Mouse (Mus musculus): ENCODE data around the gene Olfr611. TPM values are rescaled to one million over a fixed set of nuclear protein-coding genes. Genes with fewer than 3 reads are reported as not detected.
"Not testable (repeated sequence)": the region's sequence is repeated elsewhere in the genome, so short reads cannot be mapped to it uniquely, and the experiment has no call there.

The Olfr611 gene
- total RNA-seq (2014; rRNA removed) (not detected in 2 replicates), polyA plus RNA-seq (2015; fragmentation: Nextera tagmentation; extraction: Ambion mirVana) (not detected in 2 replicates)

DNA sequence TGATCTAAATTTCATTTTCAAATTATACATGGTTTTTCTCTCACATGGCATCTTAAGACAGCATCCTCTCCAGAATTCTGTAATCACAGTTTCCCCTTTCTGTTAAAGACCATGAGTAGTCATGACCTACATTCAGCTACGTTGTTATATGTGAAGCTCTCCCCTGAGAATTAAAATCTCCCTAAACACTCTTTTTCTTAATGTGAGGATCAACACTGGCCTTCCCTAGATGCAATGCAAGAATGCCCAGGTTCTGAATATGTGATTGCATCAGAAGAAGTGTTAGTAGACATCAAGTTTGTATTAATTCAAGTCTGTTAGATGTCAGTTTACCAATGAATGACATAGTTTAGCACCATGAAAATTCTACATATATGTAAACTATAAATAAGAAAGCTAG lies at the start of gene Olfr611:
Gene Olfr611 (minus strand): TSS at position 101 of the 400 bp plus-strand sequence.
- ATAC-seq; H3K27ac ChIP-seq; H3K27me3 ChIP-seq (ENCODE audit: insufficient read depth, low read length); H3K9me3 ChIP-seq (ENCODE audit: low read length); H3K4me1 ChIP-seq (ENCODE audit: insufficient read depth, low read length); H3K4me2 ChIP-seq (ENCODE audit: low read depth, low read length); DNase-seq (ENCODE audit: low spot score); H3K9ac ChIP-seq (replicated peaks; ENCODE audit: low read length); H3K36me3 ChIP-seq (ENCODE audit: insufficient read depth, low read length); H3K4me3 ChIP-seq (ENCODE audit: low read length): not testable (repeated sequence)
- WGBS, result 53% methylated on average over 1 of the region's 1 CpGs

DNA sequence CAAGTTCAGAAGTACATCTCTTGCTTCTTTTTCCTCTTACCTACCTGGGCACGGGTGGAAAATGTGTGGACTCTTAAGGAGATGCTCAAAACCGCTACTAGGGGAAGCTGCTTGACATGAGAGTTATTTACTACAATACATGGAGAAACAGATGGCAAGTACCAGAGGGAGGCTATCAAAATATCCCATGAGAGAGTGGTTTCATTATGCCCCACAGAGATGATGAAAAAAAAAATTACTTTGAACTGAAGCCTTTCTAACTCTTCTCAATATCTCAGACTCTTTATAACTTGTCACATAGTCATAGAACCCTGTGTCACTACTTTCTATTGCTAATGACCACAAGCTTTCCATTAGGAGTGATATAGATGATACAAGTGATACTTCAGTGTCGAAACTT lies 48.4 kb upstream of the Olfr611 start, which contains the start of gene Olfr616:
Gene Olfr616 (minus strand): TSS at position 101 of the 400 bp plus-strand sequence.
- 88% methylated on average over 3 of the region's 3 CpGs for WGBS
- Histone ChIP-seq H3K9me3 (ENCODE audit: low read length) (no peaks in the 10 kb centered on the region), H3K9ac (replicated peaks; ENCODE audit: low read length) (no peak within 1 kb of the TSS), H3K36me3 (ENCODE audit: insufficient read depth, low read length) (no peaks in the 10 kb centered on the region), H3K27me3 (ENCODE audit: insufficient read depth, low read length) (no peaks in the 10 kb centered on the region), H3K4me2 (ENCODE audit: low read depth, low read length) (no peak within 1 kb of the TSS), H3K4me3 (ENCODE audit: low read length) (no peak within 1 kb of the TSS), H3K27ac (no peak within 1 kb of the TSS), H3K4me1 (ENCODE audit: insufficient read depth, low read length) (no peaks in the 10 kb centered on the region)
- no peak for TF ChIP-seq CTCF (IDR thresholded peaks at IDR 0.05; ENCODE audit: low read depth)
- ATAC-seq, result no peak
- DNase-seq (ENCODE audit: low spot score), result no peak

DNA sequence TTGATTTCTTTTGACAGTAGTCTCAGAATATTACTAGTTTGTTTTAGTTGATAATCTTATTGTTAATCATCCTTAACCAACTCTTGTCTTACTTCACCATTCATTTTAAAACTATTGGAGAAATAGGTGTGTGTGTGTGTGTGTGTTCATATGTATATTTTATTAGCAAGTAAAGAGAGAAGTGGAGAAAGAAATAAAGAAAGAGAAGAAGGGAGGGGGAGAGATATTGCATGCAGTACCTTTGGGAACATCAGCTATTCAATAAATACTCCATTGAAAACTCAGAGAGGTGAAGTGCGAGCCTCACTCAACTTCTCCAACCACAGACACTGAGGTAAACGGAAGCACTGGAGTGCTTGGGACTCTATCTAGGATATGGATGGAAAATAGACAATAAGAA lies 35.1 kb upstream of the Olfr611 start, which contains the start of gene Olfr615:
Gene Olfr615 (plus strand): TSS at position 301 of the 400 bp plus-strand sequence.
- H3K9ac ChIP-seq (replicated peaks; ENCODE audit: low read length), result no peak within 1 kb of the TSS
- no peaks in the 10 kb centered on the region for H3K4me1 ChIP-seq (ENCODE audit: insufficient read depth, low read length)
- H3K27ac ChIP-seq, result no peak within 1 kb of the TSS
- no peak for ATAC-seq
- no peak within 1 kb of the TSS for H3K4me3 ChIP-seq (ENCODE audit: low read length)
- no peak for TF ChIP-seq CTCF (IDR thresholded peaks at IDR 0.05; ENCODE audit: low read depth)
- WGBS, result 86% methylated on average over 2 of the region's 2 CpGs
- no peak within 1 kb of the TSS for H3K4me2 ChIP-seq (ENCODE audit: low read depth, low read length)
- no peaks in the 10 kb centered on the region for H3K27me3 ChIP-seq (ENCODE audit: insufficient read depth, low read length)
- DNase-seq (ENCODE audit: low spot score), result no peak
- H3K9me3 ChIP-seq (ENCODE audit: low read length), result no peaks in the 10 kb centered on the region
- H3K36me3 ChIP-seq (ENCODE audit: insufficient read depth, low read length), result no peaks in the 10 kb centered on the region

DNA sequence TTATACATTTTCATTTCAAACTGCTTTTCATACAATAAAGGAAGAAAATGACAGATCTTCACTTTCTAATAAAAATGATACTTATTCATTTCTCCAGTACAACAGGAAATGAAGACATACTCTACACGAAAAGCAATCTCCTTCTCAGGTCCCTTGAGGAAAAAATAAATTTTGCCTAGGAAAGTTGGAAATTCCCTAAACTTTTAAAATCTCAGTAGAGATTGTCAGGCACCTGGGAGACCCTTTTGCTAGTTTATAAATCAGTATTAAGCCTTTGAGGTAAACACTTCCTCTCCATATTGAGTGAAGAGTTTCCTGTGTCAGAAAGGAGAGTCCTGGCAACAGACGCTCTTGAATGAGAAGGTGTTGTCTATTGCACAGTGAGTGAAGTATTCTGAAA lies 27.1 kb upstream of the Olfr611 start, which contains the start of gene Olfr613:
Gene Olfr613 (plus strand): TSS at position 301 of the 400 bp plus-strand sequence.
- H3K4me3 ChIP-seq (ENCODE audit: low read length), result no peak within 1 kb of the TSS
- no peak for ATAC-seq
- H3K36me3 ChIP-seq (ENCODE audit: insufficient read depth, low read length), result no peaks in the 10 kb centered on the region
- 88% methylated on average over 2 of the region's 2 CpGs for WGBS
- no peaks in the 10 kb centered on the region for H3K27me3 ChIP-seq (ENCODE audit: insufficient read depth, low read length)
- TF ChIP-seq CTCF (IDR thresholded peaks at IDR 0.05; ENCODE audit: low read depth), result no peak
- DNase-seq (ENCODE audit: low spot score), result no peak
- no peak within 1 kb of the TSS for H3K9ac ChIP-seq (replicated peaks; ENCODE audit: low read length)
- no peak within 1 kb of the TSS for H3K4me2 ChIP-seq (ENCODE audit: low read depth, low read length)
- no peaks in the 10 kb centered on the region for H3K4me1 ChIP-seq (ENCODE audit: insufficient read depth, low read length)
- no peaks in the 10 kb centered on the region for H3K9me3 ChIP-seq (ENCODE audit: low read length)
- H3K27ac ChIP-seq, result no peak within 1 kb of the TSS

DNA sequence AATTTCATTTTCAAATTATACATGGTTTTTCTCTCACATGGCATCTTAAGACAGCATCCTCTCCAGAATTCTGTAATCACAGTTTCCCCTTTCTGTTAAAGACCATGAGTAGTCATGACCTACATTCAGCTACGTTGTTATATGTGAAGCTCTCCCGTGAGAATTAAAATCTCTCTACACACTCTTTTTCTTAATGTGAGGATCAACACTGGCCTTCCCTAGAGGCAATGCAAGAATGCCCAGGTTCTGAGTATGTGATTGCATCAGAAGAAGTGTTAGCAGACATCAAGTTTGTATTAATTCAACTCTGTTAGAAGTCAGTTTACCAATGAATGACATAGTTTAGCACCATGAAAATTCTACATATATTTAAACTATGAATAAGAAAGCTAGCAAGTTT lies 22.0 kb upstream of the Olfr611 start, which contains the start of gene Olfr612:
Gene Olfr612 (minus strand): TSS at position 101 of the 400 bp plus-strand sequence.
- not testable (repeated sequence) for H3K9me3 ChIP-seq (ENCODE audit: low read length); H3K4me3 ChIP-seq (ENCODE audit: low read length); H3K27me3 ChIP-seq (ENCODE audit: insufficient read depth, low read length); H3K27ac ChIP-seq; H3K4me2 ChIP-seq (ENCODE audit: low read depth, low read length); H3K36me3 ChIP-seq (ENCODE audit: insufficient read depth, low read length); H3K4me1 ChIP-seq (ENCODE audit: insufficient read depth, low read length); H3K9ac ChIP-seq (replicated peaks; ENCODE audit: low read length); ATAC-seq; DNase-seq (ENCODE audit: low spot score)
- WGBS, result 78% methylated on average over 2 of the region's 2 CpGs

DNA sequence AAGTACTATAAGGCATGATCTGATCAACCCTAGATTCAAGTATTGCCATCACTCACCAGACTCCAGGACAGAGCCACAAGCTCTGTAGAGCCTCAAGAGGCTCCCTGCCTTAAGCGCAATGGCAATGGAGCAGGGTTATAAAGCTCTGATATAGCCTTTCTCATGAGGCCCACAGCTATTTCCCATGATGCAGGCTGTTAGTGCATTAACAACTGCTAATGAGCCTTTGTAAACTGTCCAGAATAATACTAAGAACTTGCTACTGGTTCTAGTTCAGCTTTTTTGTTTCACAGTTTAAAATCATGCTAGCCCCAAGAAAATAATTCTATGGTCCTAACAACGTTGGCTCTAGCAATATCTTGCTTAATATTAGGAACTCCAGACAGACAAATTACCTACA lies 8.6 kb downstream of the Olfr611 start, which contains the start of gene Olfr610:
Gene Olfr610 (minus strand): TSS at position 101 of the 400 bp plus-strand sequence.
- Histone ChIP-seq H3K4me1 (ENCODE audit: insufficient read depth, low read length) (no peaks in the 10 kb centered on the region), H3K27ac (no peak within 1 kb of the TSS), H3K4me3 (ENCODE audit: low read length) (no peak within 1 kb of the TSS), H3K36me3 (ENCODE audit: insufficient read depth, low read length) (no peaks in the 10 kb centered on the region), H3K4me2 (ENCODE audit: low read depth, low read length) (no peak within 1 kb of the TSS), H3K27me3 (ENCODE audit: insufficient read depth, low read length) (no peaks in the 10 kb centered on the region), H3K9ac (replicated peaks; ENCODE audit: low read length) (no peak within 1 kb of the TSS), H3K9me3 (ENCODE audit: low read length) (no peaks in the 10 kb centered on the region)
- TF ChIP-seq CTCF (IDR thresholded peaks at IDR 0.05; ENCODE audit: low read depth), result no peak
- 86% methylated on average over 2 of the region's 2 CpGs for WGBS
- no peak for DNase-seq (ENCODE audit: low spot score)
- no peak for ATAC-seq

DNA sequence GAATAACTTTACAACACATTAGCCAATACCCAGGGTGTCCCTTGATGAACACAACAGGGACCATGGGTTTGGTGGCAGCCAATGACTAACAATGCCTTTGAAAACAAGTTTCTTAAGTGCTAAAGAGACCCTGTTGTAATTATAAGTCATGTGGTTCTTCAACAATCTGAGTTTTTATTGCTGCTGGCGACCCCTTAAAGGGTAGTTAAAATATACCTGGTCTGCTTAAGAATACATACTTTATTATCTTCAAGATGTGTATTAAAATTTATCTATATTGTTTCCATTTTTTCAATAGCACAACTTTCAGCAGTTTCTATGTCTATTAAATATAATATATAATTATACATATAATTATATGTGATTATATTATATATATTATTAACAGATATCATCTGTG lies 22.7 kb downstream of the Olfr611 start, which contains the start of gene Olfr609:
Gene Olfr609 (minus strand): TSS at position 101 of the 400 bp plus-strand sequence.
- H3K36me3 ChIP-seq (ENCODE audit: insufficient read depth, low read length), result no peaks in the 10 kb centered on the region
- ATAC-seq, result no peak
- H3K27me3 ChIP-seq (ENCODE audit: insufficient read depth, low read length), result no peaks in the 10 kb centered on the region
- H3K27ac ChIP-seq, result no peak within 1 kb of the TSS
- no peak for TF ChIP-seq CTCF (IDR thresholded peaks at IDR 0.05; ENCODE audit: low read depth)
- no peaks in the 10 kb centered on the region for H3K4me1 ChIP-seq (ENCODE audit: insufficient read depth, low read length)
- 64% methylated on average over 1 of the region's 1 CpGs for WGBS
- no peak within 1 kb of the TSS for H3K4me3 ChIP-seq (ENCODE audit: low read length)
- no peak for DNase-seq (ENCODE audit: low spot score)
- H3K9me3 ChIP-seq (ENCODE audit: low read length), result no peaks in the 10 kb centered on the region
- no peak within 1 kb of the TSS for H3K9ac ChIP-seq (replicated peaks; ENCODE audit: low read length)
- H3K4me2 ChIP-seq (ENCODE audit: low read depth, low read length), result no peak within 1 kb of the TSS

DNA sequence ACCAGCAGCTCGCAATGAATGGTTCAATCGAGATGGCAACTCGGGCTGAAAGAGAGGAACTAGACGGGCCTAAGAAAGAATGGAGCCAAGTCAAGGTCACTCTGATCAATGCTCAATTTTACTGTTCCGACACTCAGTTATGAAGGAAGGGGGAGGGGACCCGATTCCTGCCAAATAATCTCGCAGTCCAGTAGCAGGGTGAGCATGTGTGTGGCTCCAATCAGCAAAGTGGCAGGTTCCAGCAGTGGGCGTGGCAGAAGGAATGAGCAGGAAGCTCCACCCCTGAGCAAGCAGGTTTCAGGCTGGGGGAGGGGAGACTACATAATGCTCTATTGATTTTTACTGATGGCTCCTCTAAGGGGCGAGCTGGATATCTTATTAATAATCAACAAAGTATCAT lies 43.5 kb downstream of the Olfr611 start:
- not testable (repeated sequence) for H3K4me2 ChIP-seq (ENCODE audit: low read depth, low read length); H3K27ac ChIP-seq

More for the DNA sequence above, 43.5 kb downstream of the Olfr611 start:
- DNase-seq (ENCODE audit: low spot score), result peak; percentile 2
- ATAC-seq; H3K9ac ChIP-seq (replicated peaks; ENCODE audit: low read length); H3K4me3 ChIP-seq (ENCODE audit: low read length); H3K4me1 ChIP-seq (ENCODE audit: insufficient read depth, low read length); H3K27me3 ChIP-seq (ENCODE audit: insufficient read depth, low read length); H3K36me3 ChIP-seq (ENCODE audit: insufficient read depth, low read length); H3K9me3 ChIP-seq (ENCODE audit: low read length): not testable (repeated sequence)
- WGBS, result 73% methylated on average over 9 of the region's 9 CpGs

All from hindbrain, postnatal 0 days (tissue).